Mouse (Mus musculus) intestine, embryonic 16.5 days (tissue): ENCODE data around the gene Rnf111. TPM values are rescaled to one million over a fixed set of nuclear protein-coding genes. Genes with fewer than 3 reads are reported as not detected.
"Not testable (repeated sequence)": the region's sequence is repeated elsewhere in the genome, so short reads cannot be mapped to it uniquely, and the experiment has no call there.

Experiments used
- ATAC-seq: fragments of 200-750 bp; cut with Nextera tagmentation; 2 replicates; pipeline ENCODE4 v1.8.0; 2017; ENCODE audit warnings: moderate TSS enrichment, moderate library complexity
- H3K27ac ChIP-seq: fragments of 300-500 bp; sonication (generic); 2 replicates; pipeline ENCODE4 v1.5.1; 2014; ENCODE audit warnings: mild to moderate bottlenecking, low read length
- H3K27me3 ChIP-seq: fragments of 300-500 bp; sonication (generic); replicated peaks from 2 replicates; pipeline ENCODE4 v1.6.1; 2014; ENCODE audit warnings: low read length, control low read depth, mixed read lengths; ENCODE audit not compliant: control insufficient read depth, insufficient read depth
- H3K36me3 ChIP-seq: fragments of 300-500 bp; sonication (generic); 2 replicates; pipeline ENCODE4 v1.6.1; 2014; ENCODE audit warnings: low read length, control low read depth; ENCODE audit not compliant: control insufficient read depth, insufficient read depth
- H3K4me1 ChIP-seq: fragments of 300-500 bp; sonication (generic); 2 replicates; pipeline ENCODE4 v1.6.1; 2014; ENCODE audit warnings: low read length, control low read depth, mixed read lengths; ENCODE audit not compliant: control insufficient read depth, insufficient read depth
- H3K4me2 ChIP-seq: fragments of 300-500 bp; sonication (generic); 2 replicates; pipeline ENCODE4 v1.6.1; 2014; ENCODE audit warnings: low read depth, low read length, control low read depth
- H3K4me3 ChIP-seq: fragments of 300-500 bp; sonication (generic); 2 replicates; pipeline ENCODE4 v1.5.1; 2014; ENCODE audit warnings: mild to moderate bottlenecking, low read length
- H3K9ac ChIP-seq: fragments of 300-500 bp; sonication (generic); 2 replicates; pipeline ENCODE4 v1.6.1; 2014; ENCODE audit warnings: low read depth, low read length
- H3K9me3 ChIP-seq: fragments of 300-500 bp; sonication (generic); 2 replicates; pipeline ENCODE4 v1.6.1; 2016; ENCODE audit warnings: low read length, control low read depth; ENCODE audit not compliant: control insufficient read depth
- WGBS: fragments of 180-500 bp; shearing (Covaris S2); extraction: QIAGEN DNeasy Blood & Tissue Kit; methylation state at CpG from one replicate; pipeline ENCODE4 v1.1.7; 2014; 5-methylcytosine and 5-hydroxymethylcytosine counted together
- polyA plus RNA-seq: library from polyadenylated mRNA; unstranded; fragments of >200 nt; fragmentation: Nextera tagmentation; extraction: Ambion mirVana; gene quantifications from 2 replicates; pipeline ENCODE4 v1.2.1, GENCODE M21; 2015

Gene Rnf111
- 17.7 and 18.9 TPM in 2 replicates for polyA plus RNA-seq

GRCm38 (mm10) chr9:70503626-70504041 is at the start of gene Rnf111:
Rnf111 (minus strand) TSS chr9:70503725.
- Histone ChIP-seq H3K4me2 (peak within 1 kb of the TSS; percentile 57), H3K9ac (peak within 1 kb of the TSS; percentile 97), H3K27ac (peak within 1 kb of the TSS; percentile 99), H3K36me3 (no peaks in the 10 kb centered on the region), H3K27me3 (no peaks in the 10 kb centered on the region), H3K9me3 (no peaks in the 10 kb centered on the region), H3K4me3 (peak within 1 kb of the TSS; percentile 73), H3K4me1 (peaks cover 3% of the 10 kb centered on the region; the same call in 1 of the 2 replicates)
- WGBS = under 1% methylated on average over 45 of the region's 45 CpGs
- peak; percentile 95 for ATAC-seq

GRCm38 (mm10) chr9:70552233-70552632 is 48.7 kb upstream of the Rnf111 start:
- not testable (repeated sequence) for H3K9me3 ChIP-seq, H3K4me3 ChIP-seq, H3K4me2 ChIP-seq, H3K9ac ChIP-seq, H3K36me3 ChIP-seq, ATAC-seq, H3K27me3 ChIP-seq, H3K4me1 ChIP-seq, H3K27ac ChIP-seq
- WGBS = 95% methylated on average over 2 of the region's 2 CpGs

- H3K27me3 ChIP-seq = no peaks in the 10 kb centered on the region
- no peak overlapping the region for H3K9ac ChIP-seq
- ATAC-seq = 0 out of 2 replicates have a peak, but pooled peaks have one; percentile 31
- 96% methylated on average over 1 of the region's 1 CpGs for WGBS
- no peak overlapping the region for H3K4me2 ChIP-seq
- H3K36me3 ChIP-seq = peaks cover 6% of the 10 kb centered on the region; the same call in 1 of the 2 replicates
- no peak overlapping the region for H3K4me3 ChIP-seq
- H3K27ac ChIP-seq = no peak overlapping the region
- peaks cover 3% of the 10 kb centered on the region; the same call in 1 of the 2 replicates for H3K9me3 ChIP-seq
- no peaks in the 10 kb centered on the region for H3K4me1 ChIP-seq
Measured at GRCm38 (mm10) chr9:70551524-70551923, 48.0 kb upstream of the Rnf111 start.

- ATAC-seq = no peak
- Histone ChIP-seq H3K36me3 (peaks cover 4% of the 10 kb centered on the region; the same call in 1 of the 2 replicates), H3K27me3 (no peaks in the 10 kb centered on the region), H3K9ac (no peak overlapping the region), H3K4me3 (no peak overlapping the region), H3K4me2 (no peak overlapping the region), H3K9me3 (no peaks in the 10 kb centered on the region), H3K4me1 (no peaks in the 10 kb centered on the region), H3K27ac (no peak overlapping the region)
- 75% methylated on average over 4 of the region's 4 CpGs for WGBS
Measured at GRCm38 (mm10) chr9:70548304-70548703, 44.8 kb upstream of the Rnf111 start.

- H3K36me3 ChIP-seq, H3K27ac ChIP-seq: not testable (repeated sequence)
- WGBS = 82% methylated on average over 2 of the region's 3 CpGs
Measured at GRCm38 (mm10) chr9:70546576-70546975, 43.1 kb upstream of the Rnf111 start.

GRCm38 (mm10) chr9:70544831-70545230 is 41.3 kb upstream of the Rnf111 start:
- Histone ChIP-seq H3K27me3 (no peaks in the 10 kb centered on the region), H3K36me3 (no peaks in the 10 kb centered on the region), H3K27ac (no peak overlapping the region), H3K9ac (no peak overlapping the region), H3K4me2 (no peak overlapping the region), H3K4me3 (no peak overlapping the region), H3K4me1 (no peaks in the 10 kb centered on the region), H3K9me3 (no peaks in the 10 kb centered on the region)
- ATAC-seq = no peak
- 85% methylated on average over 1 of the region's 1 CpGs for WGBS

More at GRCm38 (mm10) chr9:70546576-70546975, 43.1 kb upstream of the Rnf111 start:
- not testable (repeated sequence) for H3K4me1 ChIP-seq, H3K9me3 ChIP-seq, H3K27me3 ChIP-seq, ATAC-seq, H3K4me2 ChIP-seq, H3K9ac ChIP-seq, H3K4me3 ChIP-seq

- H3K36me3 ChIP-seq = no peaks in the 10 kb centered on the region
- H3K9ac ChIP-seq = no peak overlapping the region
- ATAC-seq = no peak
- H3K27ac ChIP-seq = no peak overlapping the region
- WGBS = 38% methylated on average over 5 of the region's 5 CpGs
- peak overlapping the region; percentile 37 for H3K4me3 ChIP-seq
- H3K27me3 ChIP-seq = no peaks in the 10 kb centered on the region
- H3K9me3 ChIP-seq = no peaks in the 10 kb centered on the region
- H3K4me2 ChIP-seq = peak overlapping the region; percentile 45
- H3K4me1 ChIP-seq = no peaks in the 10 kb centered on the region
Measured at GRCm38 (mm10) chr9:70543985-70544384, 40.5 kb upstream of the Rnf111 start.

- under 1% methylated on average over 64 of the region's 64 CpGs for WGBS
Measured at GRCm38 (mm10) chr9:70543048-70543880, 39.7 kb upstream of the Rnf111 start.

GRCm38 (mm10) chr9:70542305-70543041 is 38.9 kb upstream of the Rnf111 start, which contains the start of gene Sltm:
Sltm (plus strand) TSS chr9:70542754.
- no peaks in the 10 kb centered on the region for H3K9me3 ChIP-seq
- no peaks in the 10 kb centered on the region for H3K4me1 ChIP-seq
- H3K4me3 ChIP-seq = peak within 1 kb of the TSS; percentile 86
- WGBS = under 1% methylated on average over 75 of the region's 75 CpGs
- peak within 1 kb of the TSS; percentile 100 for H3K27ac ChIP-seq
- ATAC-seq = peak; percentile 94
- peak within 1 kb of the TSS; percentile 97 for H3K9ac ChIP-seq
- H3K36me3 ChIP-seq = no peaks in the 10 kb centered on the region
- H3K27me3 ChIP-seq = no peaks in the 10 kb centered on the region
- H3K4me2 ChIP-seq = peak within 1 kb of the TSS; percentile 88

More at GRCm38 (mm10) chr9:70543048-70543880, 39.7 kb upstream of the Rnf111 start:
- no peaks in the 10 kb centered on the region for H3K27me3 ChIP-seq
- peak overlapping the region; percentile 100 for H3K27ac ChIP-seq
- H3K9me3 ChIP-seq = no peaks in the 10 kb centered on the region
- no peaks in the 10 kb centered on the region for H3K36me3 ChIP-seq
- H3K4me1 ChIP-seq = no peaks in the 10 kb centered on the region
- peak overlapping the region; percentile 97 for H3K9ac ChIP-seq
- ATAC-seq = peak; percentile 79
- peak overlapping the region; percentile 67 for H3K4me2 ChIP-seq
- H3K4me3 ChIP-seq = peak overlapping the region; percentile 86
